Mouse (Mus musculus): ENCODE results near the gene Irf9. TPM values are rescaled to one million over a fixed set of nuclear protein-coding genes. Genes with fewer than 3 reads are reported as not detected.
A peak's percentile ranks its signal among the peaks of the same experiment; 100 is the strongest.

Irf9 gene
- polyA plus RNA-seq (2015; fragmentation: Nextera tagmentation; extraction: Ambion mirVana) = 44.7 and 46.9 TPM in 2 replicates

DNA sequence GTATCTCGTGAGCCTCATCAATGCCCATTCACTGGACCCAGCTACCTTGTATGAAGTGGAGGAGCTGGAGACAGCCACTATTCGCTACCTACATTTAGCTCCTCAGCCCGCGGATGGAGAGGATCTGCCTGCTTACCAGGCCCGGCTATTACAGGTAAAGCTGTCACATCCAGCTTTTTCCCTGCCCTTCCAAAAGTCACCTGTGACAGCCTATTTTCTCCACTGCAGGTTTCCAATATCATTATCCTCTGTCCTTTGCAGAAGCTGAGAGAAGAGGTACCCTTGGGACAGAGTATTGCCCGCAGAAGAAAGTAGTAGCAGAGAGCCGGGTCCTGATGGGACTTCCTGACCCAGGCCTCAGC is at the start of gene Irf9:
Irf9 (plus strand) TSS at position 301 of the 362 bp plus-strand sequence.
- TF ChIP-seq CTCF (IDR thresholded peaks at IDR 0.05; ENCODE audit: low read depth) = no peak
- WGBS = 78% methylated on average over 7 of the region's 7 CpGs
- Histone ChIP-seq H3K9me3 (ENCODE audit: control insufficient read depth) (no peaks in the 10 kb centered on the region), H3K27me3 (replicated peaks; ENCODE audit: control insufficient read depth, insufficient read depth, low read length) (no peaks in the 10 kb centered on the region), H3K36me3 (ENCODE audit: control insufficient read depth, insufficient read depth) (peaks cover 79% of the 10 kb centered on the region), H3K4me2 (replicated peaks; ENCODE audit: low read depth) (peak within 1 kb of the TSS; percentile 68), H3K4me3 (ENCODE audit: low read depth, low read length) (peak within 1 kb of the TSS; percentile 55), H3K9ac (ENCODE audit: low read depth, low read length) (peak within 1 kb of the TSS; percentile 66), H3K4me1 (replicated peaks; ENCODE audit: control insufficient read depth, insufficient read depth, low read length) (0 out of 2 replicates have a peak, but pooled peaks cover 11% of the 10 kb centered on the region), H3K27ac (ENCODE audit: low read depth, low read length) (peak within 1 kb of the TSS; percentile 94)
- no peak for ATAC-seq

DNA sequence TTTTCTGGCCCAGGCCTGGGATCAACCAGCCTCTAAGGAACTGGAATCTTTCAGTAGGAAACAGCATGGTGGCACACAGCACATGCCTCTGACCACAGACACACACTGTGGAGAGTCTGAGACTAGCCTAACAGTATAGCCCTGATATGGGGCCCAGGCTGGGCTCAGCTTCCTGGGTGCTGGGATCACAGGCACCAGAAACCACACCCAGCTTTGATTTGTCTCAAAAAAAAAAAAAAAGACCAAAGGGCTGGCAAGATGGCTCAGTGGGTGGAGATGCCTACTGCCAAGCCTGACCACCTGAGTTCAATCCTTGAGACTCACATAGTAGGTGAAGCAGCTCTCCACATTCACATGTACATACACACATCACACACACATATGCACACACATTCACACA is 48.7 kb upstream of the Irf9 start:
- Histone ChIP-seq H3K36me3 (ENCODE audit: control insufficient read depth, insufficient read depth) (peaks cover 10% of the 10 kb centered on the region; the same call in 1 of the 2 replicates), H3K9me3 (ENCODE audit: control insufficient read depth) (no peaks in the 10 kb centered on the region), H3K4me1 (replicated peaks; ENCODE audit: control insufficient read depth, insufficient read depth, low read length) (no peaks in the 10 kb centered on the region), H3K9ac (ENCODE audit: low read depth, low read length) (no peak overlapping the region), H3K27me3 (replicated peaks; ENCODE audit: control insufficient read depth, insufficient read depth, low read length) (no peaks in the 10 kb centered on the region), H3K4me3 (ENCODE audit: low read depth, low read length) (no peak overlapping the region), H3K27ac (ENCODE audit: low read depth, low read length) (no peak overlapping the region), H3K4me2 (replicated peaks; ENCODE audit: low read depth) (no peak overlapping the region)
- TF ChIP-seq CTCF (IDR thresholded peaks at IDR 0.05; ENCODE audit: low read depth) = no peak
- ATAC-seq = no peak

DNA sequence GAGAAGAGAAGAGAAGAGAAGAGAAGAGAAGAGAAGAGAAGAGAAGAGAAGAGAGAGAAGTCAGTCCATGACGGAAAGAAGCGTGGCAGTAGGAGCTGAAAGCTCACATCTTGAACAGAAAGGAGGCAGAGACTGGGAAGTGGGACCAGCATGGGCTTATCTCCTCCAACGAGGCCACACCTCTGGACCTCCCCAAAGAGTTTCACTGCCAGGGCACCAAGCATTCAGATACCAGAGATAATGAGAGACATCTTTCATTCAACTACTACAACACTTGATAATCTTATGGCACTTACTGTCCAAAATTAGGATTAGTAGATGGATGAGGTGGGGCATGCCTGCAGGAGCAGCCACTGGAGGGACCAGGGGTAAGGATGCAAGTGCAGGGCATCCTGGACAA is 47.6 kb upstream of the Irf9 start:
- no peaks in the 10 kb centered on the region for H3K27me3 ChIP-seq (replicated peaks; ENCODE audit: control insufficient read depth, insufficient read depth, low read length)
- H3K4me3 ChIP-seq (ENCODE audit: low read depth, low read length) = no peak overlapping the region
- no peaks in the 10 kb centered on the region for H3K9me3 ChIP-seq (ENCODE audit: control insufficient read depth)
- H3K4me2 ChIP-seq (replicated peaks; ENCODE audit: low read depth) = no peak overlapping the region
- no peak overlapping the region for H3K9ac ChIP-seq (ENCODE audit: low read depth, low read length)
- TF ChIP-seq CTCF (IDR thresholded peaks at IDR 0.05; ENCODE audit: low read depth) = no peak
- H3K4me1 ChIP-seq (replicated peaks; ENCODE audit: control insufficient read depth, insufficient read depth, low read length) = no peaks in the 10 kb centered on the region
- no peak overlapping the region for H3K27ac ChIP-seq (ENCODE audit: low read depth, low read length)
- 90% methylated on average over 3 of the region's 3 CpGs for WGBS
- ATAC-seq = no peak
- H3K36me3 ChIP-seq (ENCODE audit: control insufficient read depth, insufficient read depth) = peaks cover 7% of the 10 kb centered on the region; the same call in 1 of the 2 replicates

DNA sequence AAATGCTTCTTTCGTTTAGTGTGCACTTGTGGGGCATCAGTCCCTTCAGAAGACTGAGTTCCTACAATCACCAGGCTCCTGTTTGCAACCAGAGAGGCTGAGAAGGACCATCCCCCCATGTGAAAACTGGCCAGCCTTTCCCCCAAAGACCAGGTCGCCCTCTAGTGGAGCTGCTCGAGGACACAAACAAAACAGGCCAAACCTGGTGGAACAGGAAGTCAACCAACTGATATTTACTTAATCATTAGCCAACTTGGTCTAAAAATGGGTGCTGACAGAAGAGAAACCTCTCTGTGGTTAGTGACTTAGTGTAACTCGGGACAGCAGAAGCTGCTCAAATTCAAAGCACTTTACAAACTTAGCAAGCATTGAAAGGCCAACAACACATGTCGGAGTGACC is 46.4 kb upstream of the Irf9 start:
- Histone ChIP-seq H3K27me3 (replicated peaks; ENCODE audit: control insufficient read depth, insufficient read depth, low read length) (no peaks in the 10 kb centered on the region), H3K36me3 (ENCODE audit: control insufficient read depth, insufficient read depth) (no peaks in the 10 kb centered on the region), H3K4me1 (replicated peaks; ENCODE audit: control insufficient read depth, insufficient read depth, low read length) (no peaks in the 10 kb centered on the region), H3K4me3 (ENCODE audit: low read depth, low read length) (no peak overlapping the region), H3K27ac (ENCODE audit: low read depth, low read length) (peak overlapping the region; percentile 79), H3K9me3 (ENCODE audit: control insufficient read depth) (no peaks in the 10 kb centered on the region), H3K4me2 (replicated peaks; ENCODE audit: low read depth) (0 out of 2 replicates have a peak overlapping the region, but pooled peaks have one; percentile 3), H3K9ac (ENCODE audit: low read depth, low read length) (no peak overlapping the region)
- WGBS = 16% methylated on average over 5 of the region's 5 CpGs
- ATAC-seq = no peak
- peak; percentile 96 for TF ChIP-seq CTCF (IDR thresholded peaks at IDR 0.05; ENCODE audit: low read depth)

DNA sequence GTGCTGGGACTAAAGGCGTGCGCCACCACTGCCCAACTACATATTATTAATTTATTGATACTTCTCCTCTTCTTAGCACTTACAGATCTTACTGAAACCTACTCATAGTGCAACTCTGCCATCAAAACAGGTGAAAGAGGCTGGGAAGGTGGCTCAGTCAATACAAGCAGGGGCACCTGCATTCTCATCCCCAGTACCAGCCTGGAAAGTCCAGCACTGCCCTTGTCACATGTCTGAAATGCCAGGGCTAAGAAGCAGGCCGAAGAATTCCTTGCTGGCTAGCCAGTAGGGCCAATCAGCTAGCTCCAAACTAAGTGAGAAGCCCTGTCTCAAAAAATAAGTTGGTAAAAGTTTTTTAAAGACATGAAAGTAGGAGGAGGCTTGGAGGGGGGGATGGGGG is 45.8 kb upstream of the Irf9 start:
- no peaks in the 10 kb centered on the region for H3K9me3 ChIP-seq (ENCODE audit: control insufficient read depth)
- H3K9ac ChIP-seq (ENCODE audit: low read depth, low read length) = no peak overlapping the region
- no peaks in the 10 kb centered on the region for H3K4me1 ChIP-seq (replicated peaks; ENCODE audit: control insufficient read depth, insufficient read depth, low read length)
- no peak for ATAC-seq
- peaks cover 1% of the 10 kb centered on the region; the same call in 1 of the 2 replicates for H3K36me3 ChIP-seq (ENCODE audit: control insufficient read depth, insufficient read depth)
- H3K4me2 ChIP-seq (replicated peaks; ENCODE audit: low read depth) = 0 out of 2 replicates have a peak overlapping the region, but pooled peaks have one; percentile 3
- no peak for TF ChIP-seq CTCF (IDR thresholded peaks at IDR 0.05; ENCODE audit: low read depth)
- WGBS = 79% methylated on average over 3 of the region's 3 CpGs
- H3K27ac ChIP-seq (ENCODE audit: low read depth, low read length) = peak overlapping the region; percentile 79
- no peaks in the 10 kb centered on the region for H3K27me3 ChIP-seq (replicated peaks; ENCODE audit: control insufficient read depth, insufficient read depth, low read length)
- no peak overlapping the region for H3K4me3 ChIP-seq (ENCODE audit: low read depth, low read length)

DNA sequence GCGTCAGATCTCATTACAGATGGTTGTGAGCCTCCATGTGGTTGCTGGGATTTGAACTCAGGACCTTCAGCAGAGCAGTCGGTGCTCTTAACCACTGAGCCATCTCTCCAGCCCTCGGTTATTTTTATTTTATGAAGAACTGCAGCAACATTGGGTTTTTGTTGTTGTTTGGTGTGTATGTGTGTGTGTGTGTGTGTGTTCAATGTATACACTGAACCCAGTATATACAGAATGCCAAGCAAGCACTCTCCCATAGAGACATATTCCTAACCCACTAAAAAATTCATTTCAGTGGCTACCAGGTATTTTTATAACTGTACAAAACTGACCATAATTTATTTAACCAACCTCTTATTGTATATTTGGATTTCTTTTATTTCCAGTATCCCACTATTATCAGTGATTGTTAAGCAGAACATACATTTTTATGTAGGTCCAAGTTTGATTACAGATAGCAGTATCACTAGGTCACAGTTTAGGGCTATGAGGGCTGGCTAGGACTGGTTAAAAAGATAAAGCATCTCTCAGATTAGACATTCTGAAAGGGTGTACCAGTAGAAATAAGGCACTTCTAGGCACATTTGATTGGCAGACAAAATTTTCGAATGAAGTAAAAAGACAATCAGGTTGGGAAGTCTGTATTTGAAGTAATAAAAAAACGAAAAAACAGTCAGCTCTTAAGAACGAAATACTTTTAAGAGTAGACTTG is 44.5 kb upstream of the Irf9 start:
- peaks cover 14% of the 10 kb centered on the region; the same call in 1 of the 2 replicates for H3K36me3 ChIP-seq (ENCODE audit: control insufficient read depth, insufficient read depth)
- H3K27ac ChIP-seq (ENCODE audit: low read depth, low read length) = peak overlapping the region; percentile 99; the same call in 1 of the 2 replicates
- H3K4me1 ChIP-seq (replicated peaks; ENCODE audit: control insufficient read depth, insufficient read depth, low read length) = no peaks in the 10 kb centered on the region
- peak overlapping the region; percentile 74 for H3K4me2 ChIP-seq (replicated peaks; ENCODE audit: low read depth)
- ATAC-seq = no peak
- no peaks in the 10 kb centered on the region for H3K27me3 ChIP-seq (replicated peaks; ENCODE audit: control insufficient read depth, insufficient read depth, low read length)
- peak overlapping the region; percentile 65; the same call in 1 of the 2 replicates for H3K4me3 ChIP-seq (ENCODE audit: low read depth, low read length)
- H3K9ac ChIP-seq (ENCODE audit: low read depth, low read length) = no peak overlapping the region
- WGBS = 49% methylated on average over 6 of the region's 6 CpGs
- no peaks in the 10 kb centered on the region for H3K9me3 ChIP-seq (ENCODE audit: control insufficient read depth)
- no peak for TF ChIP-seq CTCF (IDR thresholded peaks at IDR 0.05; ENCODE audit: low read depth)
